Mouse (Mus musculus): ENCODE data around the gene Ssr4. TPM values are rescaled to one million over a fixed set of nuclear protein-coding genes. Genes with fewer than 3 reads are reported as not detected.
A peak's percentile ranks its signal among the peaks of the same experiment; 100 is the strongest.

The Ssr4 gene
- total and polyA plus RNA-seq, 2 experiments: 179 to 426 TPM

- Histone ChIP-seq H3K27me3 (ENCODE audit: control insufficient read depth, insufficient read depth, low read length) (no peaks in the 10 kb centered on the region), H3K4me1 (ENCODE audit: control insufficient read depth, insufficient read depth, low read length) (no peaks in the 10 kb centered on the region), H3K36me3 (ENCODE audit: control insufficient read depth, insufficient read depth, low read length) (no peaks in the 10 kb centered on the region), H3K4me3 (ENCODE audit: insufficient read depth, low read depth, low read length) (no peak overlapping the region), H3K9ac (ENCODE audit: low read depth, low read length) (no peak overlapping the region), H3K27ac (replicated peaks; ENCODE audit: insufficient read depth, low read depth, low read length) (no peak overlapping the region), H3K79me2 (ENCODE audit: control insufficient read depth, insufficient read depth, low read length) (no peaks in the 10 kb centered on the region)
- DNase-seq (ENCODE audit: extremely low read depth, low read depth, low spot score): no peak
- TF ChIP-seq POLR2A (IDR thresholded peaks at IDR 0.05; ENCODE audit: extremely low read depth, insufficient read depth, low read length): no peak
- TF ChIP-seq CTCF (IDR thresholded peaks at IDR 0.05; ENCODE audit: low read depth, low read length): no peak
- 57% methylated on average over 3 of the region's 3 CpGs for WGBS
Measured at GRCm38 (mm10) chrX:73816596-73817314, 29.9 kb downstream of the Ssr4 start.

GRCm38 (mm10) chrX:73823747-73824146 is 36.9 kb downstream of the Ssr4 start:
- Histone ChIP-seq H3K9ac (ENCODE audit: low read depth, low read length) (no peak overlapping the region), H3K27ac (replicated peaks; ENCODE audit: insufficient read depth, low read depth, low read length) (no peak overlapping the region), H3K4me1 (ENCODE audit: control insufficient read depth, insufficient read depth, low read length) (no peaks in the 10 kb centered on the region), H3K79me2 (ENCODE audit: control insufficient read depth, insufficient read depth, low read length) (no peaks in the 10 kb centered on the region), H3K4me3 (ENCODE audit: insufficient read depth, low read depth, low read length) (no peak overlapping the region), H3K36me3 (ENCODE audit: control insufficient read depth, insufficient read depth, low read length) (no peaks in the 10 kb centered on the region), H3K27me3 (ENCODE audit: control insufficient read depth, insufficient read depth, low read length) (peaks cover 6% of the 10 kb centered on the region; the same call in 1 of the 2 replicates)
- no peak for TF ChIP-seq CTCF (IDR thresholded peaks at IDR 0.05; ENCODE audit: low read depth, low read length)
- WGBS: 3% methylated on average over 17 of the region's 17 CpGs
- no peak for DNase-seq (ENCODE audit: extremely low read depth, low read depth, low spot score)

- H3K79me2 ChIP-seq (ENCODE audit: control insufficient read depth, insufficient read depth, low read length): no peaks in the 10 kb centered on the region
- TF ChIP-seq CTCF (IDR thresholded peaks at IDR 0.05; ENCODE audit: low read depth, low read length) (no peak), POLR2A (IDR thresholded peaks at IDR 0.05; ENCODE audit: extremely low read depth, insufficient read depth, low read length) (no peak)
- no peak within 1 kb of the TSS for H3K27ac ChIP-seq (replicated peaks; ENCODE audit: insufficient read depth, low read depth, low read length)
- WGBS: 2% methylated on average over 49 of the region's 84 CpGs
- H3K4me1 ChIP-seq (ENCODE audit: control insufficient read depth, insufficient read depth, low read length): no peaks in the 10 kb centered on the region
- H3K27me3 ChIP-seq (ENCODE audit: control insufficient read depth, insufficient read depth, low read length): peaks cover 6% of the 10 kb centered on the region; the same call in 1 of the 2 replicates
- no peak for DNase-seq (ENCODE audit: extremely low read depth, low read depth, low spot score)
- H3K9ac ChIP-seq (ENCODE audit: low read depth, low read length): peak within 1 kb of the TSS; percentile 47; the same call in 1 of the 2 replicates
- no peaks in the 10 kb centered on the region for H3K36me3 ChIP-seq (ENCODE audit: control insufficient read depth, insufficient read depth, low read length)
- H3K4me3 ChIP-seq (ENCODE audit: insufficient read depth, low read depth, low read length): peak within 1 kb of the TSS; percentile 60; the same call in 1 of the 2 replicates
Measured at GRCm38 (mm10) chrX:73824185-73825151, 37.6 kb downstream of the Ssr4 start, which contains the start of gene Pdzd4. TSS of gene Pdzd4 (minus strand) at chrX:73824969.

- Histone ChIP-seq H3K4me1 (ENCODE audit: control insufficient read depth, insufficient read depth, low read length) (no peaks in the 10 kb centered on the region), H3K9ac (ENCODE audit: low read depth, low read length) (no peak overlapping the region), H3K27ac (replicated peaks; ENCODE audit: insufficient read depth, low read depth, low read length) (no peak overlapping the region), H3K79me2 (ENCODE audit: control insufficient read depth, insufficient read depth, low read length) (no peaks in the 10 kb centered on the region), H3K36me3 (ENCODE audit: control insufficient read depth, insufficient read depth, low read length) (no peaks in the 10 kb centered on the region), H3K4me3 (ENCODE audit: insufficient read depth, low read depth, low read length) (no peak overlapping the region), H3K27me3 (ENCODE audit: control insufficient read depth, insufficient read depth, low read length) (no peaks in the 10 kb centered on the region)
- TF ChIP-seq POLR2A (IDR thresholded peaks at IDR 0.05; ENCODE audit: extremely low read depth, insufficient read depth, low read length): no peak
- TF ChIP-seq CTCF (IDR thresholded peaks at IDR 0.05; ENCODE audit: low read depth, low read length): no peak
- WGBS: 88% methylated on average over 1 of the region's 1 CpGs
- no peak for DNase-seq (ENCODE audit: extremely low read depth, low read depth, low spot score)
Measured at GRCm38 (mm10) chrX:73835731-73836130, 48.9 kb downstream of the Ssr4 start.

- TF ChIP-seq POLR2A (IDR thresholded peaks at IDR 0.05; ENCODE audit: extremely low read depth, insufficient read depth, low read length) (no peak), CTCF (IDR thresholded peaks at IDR 0.05; ENCODE audit: low read depth, low read length) (no peak)
- Histone ChIP-seq H3K27ac (replicated peaks; ENCODE audit: insufficient read depth, low read depth, low read length) (no peak overlapping the region), H3K4me1 (ENCODE audit: control insufficient read depth, insufficient read depth, low read length) (no peaks in the 10 kb centered on the region), H3K27me3 (ENCODE audit: control insufficient read depth, insufficient read depth, low read length) (no peaks in the 10 kb centered on the region), H3K4me3 (ENCODE audit: insufficient read depth, low read depth, low read length) (no peak overlapping the region), H3K9ac (ENCODE audit: low read depth, low read length) (no peak overlapping the region), H3K36me3 (ENCODE audit: control insufficient read depth, insufficient read depth, low read length) (no peaks in the 10 kb centered on the region), H3K79me2 (ENCODE audit: control insufficient read depth, insufficient read depth, low read length) (no peaks in the 10 kb centered on the region)
- no peak for DNase-seq (ENCODE audit: extremely low read depth, low read depth, low spot score)
- WGBS: 86% methylated on average over 3 of the region's 3 CpGs
Measured at GRCm38 (mm10) chrX:73836691-73837090, 49.9 kb downstream of the Ssr4 start.

Other genes starting within 250 kb of the Ssr4 start
- gene Dusp9, start 147.6 kb upstream of the Ssr4 start, total RNA-seq (2014; rRNA removed): 0.07 TPM in 1 of 2 replicates, not detected in the other
- 0.04 TPM in 1 of 2 replicates, not detected in the other for gene Dusp9, start 147.6 kb upstream of the Ssr4 start, polyA plus RNA-seq (2012; rRNA removed)
- not detected in 2 replicates for gene Pnck, start 126.9 kb upstream of the Ssr4 start, total RNA-seq (2014; rRNA removed)
- 0.07 TPM in 1 of 2 replicates, not detected in the other for gene Pnck, start 126.9 kb upstream of the Ssr4 start, polyA plus RNA-seq (2012; rRNA removed)
- gene Slc6a8, start 113.9 kb upstream of the Ssr4 start, total RNA-seq (2014; rRNA removed): 1.0 and 2.6 TPM in 2 replicates
- 2.3 and 5.2 TPM in 2 replicates for gene Slc6a8, start 113.9 kb upstream of the Ssr4 start, polyA plus RNA-seq (2012; rRNA removed)
- gene Bcap31, start 70.9 kb upstream of the Ssr4 start, total RNA-seq (2014; rRNA removed): 154 and 168 TPM in 2 replicates
- gene Bcap31, start 70.9 kb upstream of the Ssr4 start, polyA plus RNA-seq (2012; rRNA removed): 69.8 and 85.5 TPM in 2 replicates
- 8.6 and 9.3 TPM in 2 replicates for gene Abcd1, start 70.4 kb upstream of the Ssr4 start, total RNA-seq (2014; rRNA removed)
- 24.3 and 26.2 TPM in 2 replicates for gene Abcd1, start 70.4 kb upstream of the Ssr4 start, polyA plus RNA-seq (2012; rRNA removed)
- gene Plxnb3, start 29.9 kb upstream of the Ssr4 start, total RNA-seq (2014; rRNA removed): 0.07 and 0.09 TPM in 2 replicates
- gene Plxnb3, start 29.9 kb upstream of the Ssr4 start, polyA plus RNA-seq (2012; rRNA removed): 0.15 and 0.20 TPM in 2 replicates
- gene Srpk3, start 12.6 kb upstream of the Ssr4 start, total RNA-seq (2014; rRNA removed): 0.27 TPM in 1 of 2 replicates, not detected in the other
- 0.16 and 0.72 TPM in 2 replicates for gene Srpk3, start 12.6 kb upstream of the Ssr4 start, polyA plus RNA-seq (2012; rRNA removed)
- gene Idh3g, start 131 bp upstream of the Ssr4 start, total RNA-seq (2014; rRNA removed): 81.1 and 84.7 TPM in 2 replicates
- gene Idh3g, start 131 bp upstream of the Ssr4 start, polyA plus RNA-seq (2012; rRNA removed): 130 and 161 TPM in 2 replicates
- 0.09 and 0.20 TPM in 2 replicates for gene Pdzd4, start 37.9 kb downstream of the Ssr4 start, total RNA-seq (2014; rRNA removed)
- 0.09 and 0.16 TPM in 2 replicates for gene Pdzd4, start 37.9 kb downstream of the Ssr4 start, polyA plus RNA-seq (2012; rRNA removed)
- not detected in 2 replicates for gene Avpr2, start 105.1 kb downstream of the Ssr4 start, total RNA-seq (2014; rRNA removed)
- gene Avpr2, start 105.1 kb downstream of the Ssr4 start, polyA plus RNA-seq (2012; rRNA removed): not detected in 2 replicates
- 0.09 and 0.47 TPM in 2 replicates for gene L1cam, start 109.1 kb downstream of the Ssr4 start, total RNA-seq (2014; rRNA removed)
- 0.06 and 0.17 TPM in 2 replicates for gene L1cam, start 109.1 kb downstream of the Ssr4 start, polyA plus RNA-seq (2012; rRNA removed)
- 3.4 and 3.6 TPM in 2 replicates for gene Arhgap4, start 134.8 kb downstream of the Ssr4 start, total RNA-seq (2014; rRNA removed)
- gene Arhgap4, start 134.8 kb downstream of the Ssr4 start, polyA plus RNA-seq (2012; rRNA removed): 4.8 and 8.6 TPM in 2 replicates
- gene Naa10, start 134.9 kb downstream of the Ssr4 start, total RNA-seq (2014; rRNA removed): 44.6 and 46.8 TPM in 2 replicates
- 51.7 and 55.9 TPM in 2 replicates for gene Naa10, start 134.9 kb downstream of the Ssr4 start, polyA plus RNA-seq (2012; rRNA removed)
- gene Renbp, start 143.8 kb downstream of the Ssr4 start, total RNA-seq (2014; rRNA removed): 4.1 and 8.5 TPM in 2 replicates
- gene Renbp, start 143.8 kb downstream of the Ssr4 start, polyA plus RNA-seq (2012; rRNA removed): 2.1 and 2.9 TPM in 2 replicates
- gene Hcfc1, start 179.3 kb downstream of the Ssr4 start, total RNA-seq (2014; rRNA removed): 8.9 and 13.6 TPM in 2 replicates
- 16.5 and 21.6 TPM in 2 replicates for gene Hcfc1, start 179.3 kb downstream of the Ssr4 start, polyA plus RNA-seq (2012; rRNA removed)
- 17.0 and 26.4 TPM in 2 replicates for gene Irak1, start 236.9 kb downstream of the Ssr4 start, total RNA-seq (2014; rRNA removed)
- 84.7 and 86.7 TPM in 2 replicates for gene Irak1, start 236.9 kb downstream of the Ssr4 start, polyA plus RNA-seq (2012; rRNA removed)